Mouse (Mus musculus): ENCODE measurements around the gene Agtpbp1.

DNA sequence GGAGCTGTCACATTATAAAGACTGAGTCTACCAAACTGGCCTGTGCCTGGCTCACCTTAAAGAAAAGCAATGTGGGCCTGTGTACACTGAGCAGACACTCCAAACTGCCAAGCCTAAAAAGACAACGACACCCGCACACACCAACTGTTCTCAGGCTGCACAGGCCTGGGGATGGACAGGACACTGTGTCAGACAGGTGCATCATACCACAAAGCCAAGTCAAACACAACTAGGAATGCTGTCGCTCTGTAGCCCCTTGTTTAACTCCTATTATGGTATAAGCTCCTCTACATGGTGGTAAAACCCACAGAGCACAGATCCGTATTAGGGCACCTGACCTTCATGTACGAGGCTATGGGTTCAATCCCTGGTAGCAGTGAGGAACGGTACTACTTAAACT, 65.5 kb downstream of the Agtpbp1 start:
- TF ChIP-seq CTCF (IDR thresholded peaks at IDR 0.05; ENCODE audit: extremely low read depth, insufficient read length, insufficient replicate concordance, low read depth, low read length), result no peak
- no peak for TF ChIP-seq POLR2A (IDR thresholded peaks at IDR 0.05; ENCODE audit: low read depth, low read length)
